Mouse (Mus musculus) erythroblast, embryonic 14.5 days (primary cell): ENCODE results near the gene Pkig.

Experiments
- GATA1 ChIP-seq: IDR thresholded peaks from 2 replicates; pipeline ENCODE4 v1.6.1; 2012; ENCODE audit warnings: low read length, inconsistent platforms, mixed read lengths
- TAL1 ChIP-seq: IDR thresholded peaks from 3 replicates; pipeline ENCODE4 v1.6.1; 2012; ENCODE audit warnings: low read length, inconsistent platforms, mixed read lengths

GRCm38 (mm10) chr2:163645700-163646460 lies 12.3 kb upstream of the Pkig start:
- no peak for TF ChIP-seq GATA1
- no peak for TF ChIP-seq TAL1
